Mouse (Mus musculus) lung, adult 18-20 months (tissue): ENCODE measurements around the gene Iqsec1.

Source experiments
- DNase-seq, 2 experiments: peaks; one replicate each; pipeline ENCODE4 v3.0.0; 2022; ENCODE audit warnings: mixed read lengths in 2 of 2

Gene Iqsec1

DNA sequence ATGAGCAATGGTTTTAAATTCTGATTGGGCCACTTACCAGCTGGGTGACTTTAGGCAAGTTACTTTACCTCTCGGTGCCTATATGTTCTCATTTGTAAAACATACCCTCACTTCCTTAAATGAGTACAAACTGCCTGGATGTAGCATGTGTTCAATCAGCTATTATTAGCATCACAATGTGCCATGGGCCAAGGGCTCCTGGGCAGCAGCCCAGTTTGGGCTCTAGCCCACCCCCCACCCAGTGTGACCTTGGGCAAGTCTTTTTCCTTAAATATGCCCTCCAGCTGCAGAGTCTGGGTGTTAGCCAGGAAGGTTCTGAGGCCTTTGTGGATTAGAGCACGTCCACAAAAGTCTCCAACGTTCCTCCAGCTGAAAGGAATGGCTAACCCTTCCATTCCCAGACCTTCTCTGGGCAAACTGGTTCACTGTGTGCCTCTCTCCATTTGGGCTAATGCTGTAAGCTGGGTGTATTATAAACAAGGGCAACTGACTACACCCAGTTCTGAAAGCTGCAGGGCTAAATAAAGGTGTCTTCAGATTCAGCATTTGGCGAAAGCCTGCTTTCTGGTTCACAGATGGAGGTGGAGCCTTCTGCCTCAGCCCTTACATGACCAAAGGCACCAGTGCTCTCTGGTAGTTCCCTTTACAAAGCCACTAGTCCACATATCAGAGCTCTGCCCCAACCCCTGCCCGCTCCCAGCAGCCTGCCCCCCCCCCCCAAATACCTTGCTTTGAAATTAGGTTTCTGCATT lies 101.3 kb downstream of the Iqsec1 start:
- DNase-seq, result no peak

DNA sequence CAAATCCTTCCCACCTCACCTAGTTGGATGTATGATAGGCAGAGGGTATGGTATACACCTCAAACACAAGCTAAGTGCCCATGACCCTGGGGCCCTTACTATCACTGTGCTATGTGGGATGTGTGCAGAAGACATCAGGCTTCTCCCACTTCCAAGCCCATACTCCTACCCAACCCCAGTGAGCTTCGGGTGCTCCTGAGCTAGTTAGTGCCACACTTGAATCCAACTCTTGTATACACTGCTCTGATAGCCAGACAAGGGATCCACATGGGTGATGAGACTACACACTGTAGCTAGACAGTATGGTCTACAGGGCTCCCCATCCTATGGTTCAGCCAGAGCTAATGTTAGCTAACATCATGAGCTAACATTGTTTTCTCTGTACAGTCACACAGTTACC lies 102.9 kb downstream of the Iqsec1 start:
- DNase-seq, result no peak

DNA sequence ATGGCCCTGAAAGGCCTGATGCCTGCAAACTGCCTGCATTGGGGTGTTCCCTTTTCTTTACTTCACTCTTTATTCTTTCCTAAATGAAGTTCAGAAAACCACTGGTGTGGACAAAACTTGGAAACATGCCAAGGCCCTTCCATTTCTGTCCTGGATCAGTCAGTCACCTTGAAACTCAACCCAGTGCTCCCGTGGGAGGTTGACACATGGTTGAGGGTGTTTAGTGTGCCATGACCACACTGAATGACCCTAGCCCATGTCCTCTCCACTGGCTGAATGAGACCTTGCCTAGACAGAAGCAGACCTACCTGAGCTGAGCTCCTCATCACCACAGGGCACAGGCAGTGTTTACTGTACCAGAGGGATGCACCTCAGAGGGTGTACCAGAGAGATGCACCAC lies 103.9 kb downstream of the Iqsec1 start:
- DNase-seq, result no peak

DNA sequence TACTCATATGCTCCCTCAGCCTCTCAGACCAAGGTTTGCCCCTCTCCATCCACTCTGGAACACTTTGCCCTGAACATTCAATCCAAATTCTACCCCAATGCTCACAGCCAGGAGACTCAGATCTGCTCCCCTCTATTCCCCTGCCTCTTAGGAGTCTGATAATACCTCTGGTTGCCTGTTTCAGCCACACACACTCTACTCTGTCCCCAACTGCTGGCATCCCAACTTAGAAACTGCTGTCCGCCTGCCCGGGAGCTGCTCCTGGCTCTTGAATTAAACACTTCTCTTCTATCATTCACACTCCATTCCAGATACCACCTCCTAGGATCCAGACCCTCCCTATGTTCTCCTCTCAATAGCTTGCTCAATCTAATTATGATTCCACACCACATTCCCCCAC lies 107.5 kb downstream of the Iqsec1 start:
- no peak for DNase-seq

DNA sequence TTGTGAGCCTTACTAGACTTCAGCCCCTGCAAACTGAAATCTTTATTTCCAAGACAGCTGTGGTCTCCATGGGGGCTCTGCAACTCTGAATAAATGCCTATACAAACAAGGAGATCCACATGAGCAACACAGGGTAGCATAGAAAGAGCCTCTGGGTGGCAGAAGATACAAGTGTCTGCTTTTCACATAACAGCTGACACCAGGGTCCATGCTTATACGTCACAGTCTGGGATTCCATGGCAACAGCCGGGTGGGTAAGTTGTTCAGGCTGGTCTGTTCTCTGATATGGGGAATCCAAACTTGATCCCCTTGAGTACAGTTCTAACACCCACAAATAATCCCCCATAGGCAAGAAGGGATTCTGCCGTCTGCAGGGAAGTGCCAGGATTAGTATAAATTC lies 108.1 kb downstream of the Iqsec1 start:
- no peak for DNase-seq

DNA sequence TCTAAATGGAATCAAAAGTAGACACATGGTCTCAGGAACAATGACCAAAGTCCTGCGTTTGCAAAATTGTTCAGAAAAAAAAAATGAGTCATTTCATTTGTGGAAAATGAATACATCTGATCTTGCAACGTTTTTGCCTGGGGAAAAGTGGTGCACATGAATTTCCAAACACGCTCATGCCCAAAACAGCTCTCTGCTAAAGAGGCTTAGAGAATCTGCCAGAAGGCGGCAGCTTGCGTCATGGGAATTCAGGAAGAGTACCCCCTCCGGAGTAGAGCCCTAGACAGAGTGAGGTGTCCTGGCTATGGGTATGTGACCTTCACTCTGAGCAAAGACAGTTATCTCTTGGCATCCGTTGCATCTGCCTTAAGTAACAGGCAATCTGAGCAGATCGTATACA lies 116.9 kb downstream of the Iqsec1 start:
- no peak for DNase-seq

DNA sequence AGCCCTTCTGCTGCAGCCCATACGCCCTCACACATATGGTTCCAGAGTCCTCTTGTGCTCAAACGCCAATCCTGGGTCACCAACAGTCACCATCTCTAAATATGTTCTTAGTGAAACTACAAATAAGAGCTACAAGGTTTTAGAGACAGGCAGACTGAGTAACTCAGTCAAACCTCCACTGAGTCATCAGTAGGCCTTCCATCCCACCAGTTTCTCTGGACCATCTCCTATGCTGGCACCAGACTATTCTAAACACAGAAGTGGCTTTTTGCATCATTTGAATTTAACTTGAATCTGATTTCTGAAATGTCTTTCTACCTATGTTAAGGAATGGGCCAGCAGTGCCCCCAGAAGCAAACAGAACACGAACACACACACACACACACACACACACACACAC lies 120.5 kb downstream of the Iqsec1 start:
- no peak for DNase-seq

DNA sequence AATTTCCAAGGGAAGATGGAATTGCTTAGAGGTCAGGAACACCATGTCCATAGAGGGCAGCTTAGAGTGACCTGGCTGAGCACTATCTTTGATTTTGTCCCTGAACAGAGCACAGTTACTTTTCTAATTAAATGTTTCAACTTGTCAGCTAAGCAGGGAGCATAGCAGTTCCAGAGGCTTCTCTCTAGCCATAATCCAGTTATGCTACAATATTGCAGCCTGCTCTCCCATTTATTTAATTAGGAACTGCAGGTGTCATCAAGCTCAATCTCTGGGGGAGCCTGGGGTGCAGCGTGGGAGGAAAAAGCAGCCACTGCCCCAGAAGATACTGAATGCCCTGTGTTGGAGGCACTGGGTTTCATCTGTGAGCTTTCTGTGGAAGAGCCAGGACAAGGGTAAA lies 127.1 kb downstream of the Iqsec1 start:
- no peak for DNase-seq

DNA sequence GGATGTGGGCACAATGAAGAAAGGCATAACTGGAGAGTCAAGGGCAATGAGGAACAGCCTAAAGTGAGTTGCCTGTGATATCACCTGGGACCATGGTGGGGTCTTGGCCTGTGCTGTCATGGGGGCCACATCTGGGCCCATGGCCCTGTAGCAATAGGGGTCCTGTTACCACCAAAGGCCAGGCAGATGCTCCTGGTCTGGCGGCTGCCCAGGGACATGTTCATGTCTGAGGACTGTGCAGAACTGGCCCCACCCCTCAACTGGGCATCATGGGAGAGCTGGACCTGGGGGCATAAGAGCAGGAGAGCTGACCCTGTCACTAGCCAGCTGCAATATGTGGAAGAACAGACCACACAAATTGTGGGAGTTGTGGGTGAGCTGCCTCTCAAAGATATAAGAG lies 130.6 kb downstream of the Iqsec1 start:
- DNase-seq, result no peak

DNA sequence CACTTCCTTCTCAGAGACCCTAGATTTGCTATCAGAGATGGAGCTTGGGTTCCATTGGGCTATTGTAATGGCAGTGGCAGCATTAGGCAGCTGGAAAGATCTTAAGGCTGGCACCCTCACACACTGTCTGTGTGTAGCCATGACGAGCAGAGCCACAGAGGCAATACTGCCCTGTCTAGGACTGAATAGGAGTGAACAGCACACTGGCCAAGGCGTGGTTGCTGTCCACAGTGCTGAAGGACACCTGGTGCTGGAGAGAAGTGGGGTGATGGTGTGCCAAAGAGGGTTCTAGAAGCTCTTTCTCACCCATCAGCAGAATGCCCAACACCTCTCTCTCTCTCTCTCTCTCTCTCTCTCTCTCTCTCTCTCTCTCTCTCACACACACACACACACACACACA lies 136.1 kb downstream of the Iqsec1 start:
- no peak for DNase-seq

DNA sequence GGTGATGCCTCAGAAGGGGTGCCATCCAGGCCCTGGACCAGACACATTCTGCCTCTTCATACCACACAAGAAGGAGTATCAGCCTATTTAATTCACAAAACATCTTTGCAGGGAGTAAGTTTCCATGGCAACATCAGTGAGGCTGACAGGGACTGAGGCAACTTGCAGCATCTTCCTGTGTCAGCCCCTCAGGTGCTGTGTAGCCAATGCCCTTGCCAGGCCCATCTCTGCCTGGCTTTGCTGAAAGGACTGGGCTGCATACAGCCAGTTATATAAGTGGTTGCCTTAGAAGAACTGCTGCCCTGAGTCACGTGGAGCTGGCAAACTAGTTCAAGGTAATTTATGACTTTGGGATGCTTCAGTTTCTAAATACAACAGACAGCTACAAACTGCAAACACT lies 140.4 kb downstream of the Iqsec1 start:
- DNase-seq, result no peak

DNA sequence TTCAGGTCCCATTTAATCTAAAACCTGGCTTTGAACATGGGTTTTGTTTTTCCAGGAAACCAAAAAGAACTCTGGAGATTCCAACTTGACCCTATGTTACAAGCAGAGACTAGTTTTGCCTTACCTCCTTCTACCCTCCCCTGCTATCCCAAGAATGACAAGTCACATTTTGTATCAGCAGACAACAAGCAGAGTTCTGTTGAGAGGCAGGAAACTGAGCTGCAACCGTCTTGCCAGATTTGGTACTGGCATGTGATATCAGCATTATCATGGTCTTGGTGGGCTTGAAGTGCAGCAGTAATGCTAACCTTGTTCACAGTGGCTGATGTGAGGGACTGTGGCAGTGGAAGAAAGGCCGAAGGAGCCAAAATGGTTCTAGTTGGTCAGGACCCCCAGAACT lies 141.0 kb downstream of the Iqsec1 start:
- no peak for DNase-seq

DNA sequence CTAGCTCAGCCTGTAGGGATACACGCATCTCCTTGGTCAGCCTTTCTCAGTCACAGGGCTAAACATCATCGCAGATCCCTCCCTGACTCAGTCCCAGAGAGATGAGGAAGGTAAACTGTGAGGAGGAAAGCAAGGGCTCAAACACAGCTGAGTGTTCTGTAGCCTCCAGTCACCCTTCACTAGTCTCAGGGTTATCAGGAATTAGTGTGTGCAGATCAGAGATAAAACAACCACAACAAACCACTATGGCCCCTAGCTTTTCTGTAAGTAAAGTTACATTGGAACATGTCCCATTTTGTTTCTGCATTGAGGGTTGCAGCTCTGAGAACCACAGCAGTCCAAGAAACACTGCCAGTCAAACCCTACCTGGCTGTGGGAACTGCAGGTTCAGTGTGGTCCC lies 148.5 kb downstream of the Iqsec1 start:
- no peak for DNase-seq

DNA sequence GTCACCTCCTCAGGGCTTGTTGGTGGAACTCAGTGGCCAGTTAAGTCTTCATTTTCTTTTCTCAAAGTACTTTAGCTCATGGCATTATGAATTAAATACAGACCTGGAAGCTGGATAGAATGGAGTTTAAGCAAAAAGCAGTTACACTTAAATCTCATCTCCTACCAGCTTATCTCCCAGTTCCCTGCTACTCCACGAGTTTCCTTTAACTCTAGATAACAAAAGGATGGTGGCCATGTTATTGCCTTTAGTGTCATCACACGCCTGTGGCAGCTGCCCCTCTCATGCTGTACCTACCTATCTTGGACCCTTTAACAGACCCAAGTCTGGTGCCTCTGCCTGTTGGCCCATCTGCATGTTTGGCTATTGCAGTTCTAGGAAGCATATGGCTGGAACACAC lies 151.7 kb downstream of the Iqsec1 start:
- no peak for DNase-seq

DNA sequence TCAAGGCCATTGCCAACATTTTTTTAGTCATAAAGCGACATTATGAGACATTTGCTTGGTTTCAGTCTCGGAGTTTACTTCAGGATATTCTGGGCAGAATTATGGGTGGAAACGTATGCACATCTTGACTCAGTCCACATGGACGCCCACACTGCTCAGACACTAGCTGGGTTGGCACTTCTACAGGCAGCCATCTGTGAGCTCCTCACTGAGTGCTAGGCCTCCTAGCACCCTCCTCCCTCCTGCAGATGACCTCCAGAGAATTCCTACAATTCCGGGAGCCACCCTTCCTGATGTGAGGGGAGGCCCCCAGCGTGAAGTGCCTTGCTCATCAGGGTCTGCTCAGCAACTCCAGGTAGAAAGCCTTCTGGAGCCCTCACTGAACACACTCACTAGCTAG lies 158.9 kb downstream of the Iqsec1 start:
- DNase-seq, result no peak

DNA sequence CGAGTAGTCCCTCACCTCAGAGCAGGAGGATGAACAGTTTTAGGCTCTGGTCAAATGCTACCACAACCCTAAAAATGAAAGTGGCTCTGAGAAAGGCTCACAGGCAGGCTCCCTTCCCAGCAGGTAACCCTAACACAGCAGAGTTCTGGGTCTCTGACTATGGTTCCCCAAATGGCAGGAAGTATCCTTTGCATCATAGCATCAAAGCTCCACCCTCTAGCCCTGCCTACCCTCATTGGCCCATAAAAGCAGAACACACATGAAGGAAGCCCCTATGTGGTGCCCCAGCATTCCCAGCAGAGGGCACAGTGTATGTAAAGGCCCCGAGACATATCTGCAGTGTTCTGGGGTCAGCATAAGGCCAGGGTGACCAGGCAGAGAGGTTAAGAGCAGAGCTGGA lies 163.4 kb downstream of the Iqsec1 start:
- DNase-seq, result no peak

DNA sequence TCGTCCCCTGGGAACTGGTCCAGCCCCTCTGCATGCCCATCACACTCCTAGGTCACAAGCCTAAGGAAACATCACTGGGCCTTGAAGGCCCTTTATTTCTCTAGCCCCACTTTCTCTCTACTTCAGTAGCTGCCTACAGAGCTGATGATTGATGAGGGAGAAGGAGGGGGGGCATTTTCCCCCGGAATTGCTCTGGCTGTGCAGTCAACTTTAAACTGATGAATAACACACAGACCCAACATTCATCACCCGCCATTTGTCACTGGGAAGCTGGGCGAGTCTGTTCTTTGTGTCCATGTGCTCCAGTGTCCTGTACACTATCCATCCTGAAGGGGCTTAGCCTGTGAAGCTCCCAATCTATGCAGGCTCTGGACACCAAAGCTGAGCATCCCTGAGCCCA lies 165.2 kb downstream of the Iqsec1 start:
- no peak for DNase-seq

DNA sequence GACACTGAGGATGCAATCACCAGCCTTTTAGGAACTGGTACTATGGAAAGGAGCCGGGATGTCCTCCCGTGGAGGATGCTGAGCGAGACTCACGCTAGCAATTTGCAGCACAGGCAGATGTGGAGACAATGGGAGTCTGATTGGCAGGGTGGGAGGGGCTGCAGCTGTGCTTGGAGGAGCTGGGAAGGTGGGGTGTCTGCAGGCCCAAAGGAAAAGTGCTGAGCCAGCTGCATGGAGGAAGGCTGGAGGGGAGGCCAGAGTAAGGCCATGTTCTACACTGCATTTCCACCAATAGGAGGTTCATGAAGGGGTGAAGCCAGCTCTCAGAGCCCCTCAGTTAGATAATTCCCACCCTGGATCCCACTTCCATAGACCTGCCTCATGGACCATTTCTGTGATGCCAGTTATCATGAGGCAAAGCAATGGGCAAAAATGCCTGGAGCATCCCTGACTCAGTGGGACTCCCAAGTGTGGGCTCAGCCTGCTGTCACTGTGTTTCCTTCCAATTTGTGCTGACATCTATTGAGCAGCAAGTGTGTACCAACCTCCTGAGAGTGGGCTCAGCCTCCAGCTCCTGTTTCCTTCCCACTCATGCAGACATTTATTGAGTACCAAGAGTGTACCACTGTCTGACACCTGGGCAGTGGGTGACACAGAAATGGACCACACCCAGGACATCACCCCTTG lies 166.4 kb downstream of the Iqsec1 start:
- DNase-seq, result no peak

DNA sequence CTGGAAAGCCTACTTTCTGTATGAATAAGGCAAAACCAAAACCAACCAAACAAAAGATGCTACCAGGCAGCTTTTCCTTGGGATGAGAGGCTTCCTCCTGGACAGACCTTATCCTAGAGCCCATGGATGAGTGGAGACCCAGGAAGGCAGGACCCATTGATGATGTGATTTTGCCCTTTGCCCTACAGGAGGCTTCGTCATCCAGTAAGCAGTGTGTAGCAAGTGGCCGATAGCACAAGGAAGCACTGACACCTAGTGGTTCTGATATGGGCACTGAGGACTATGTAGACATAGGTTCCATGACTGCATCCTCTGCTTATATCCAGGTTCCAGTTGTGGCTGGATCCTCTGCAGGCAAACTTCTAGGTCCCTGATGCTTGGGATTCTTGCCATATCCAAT lies 168.6 kb downstream of the Iqsec1 start:
- peak in 1 of 2 experiments; percentile 10 for DNase-seq

DNA sequence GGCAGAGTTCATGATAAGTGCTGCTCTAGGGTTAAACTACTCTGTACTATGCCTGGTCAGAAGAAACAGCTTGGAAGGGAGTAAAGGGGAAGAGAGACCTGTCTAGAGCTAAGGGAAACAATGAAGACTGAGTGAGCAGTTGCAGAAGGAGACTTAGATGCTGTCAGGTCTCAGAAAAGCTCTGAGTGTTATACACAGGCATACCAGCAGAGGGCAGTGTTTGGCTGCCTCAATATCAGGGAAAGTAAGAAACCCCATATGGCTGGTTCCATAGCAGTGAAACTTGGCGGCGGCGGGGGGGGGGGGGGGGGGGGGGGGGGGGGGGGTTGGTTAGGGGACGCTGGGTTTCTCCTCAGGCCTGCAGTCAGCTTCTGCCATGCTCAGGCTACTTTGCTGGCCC lies 169.5 kb downstream of the Iqsec1 start:
- peak; percentile 44 to 62 for DNase-seq

DNA sequence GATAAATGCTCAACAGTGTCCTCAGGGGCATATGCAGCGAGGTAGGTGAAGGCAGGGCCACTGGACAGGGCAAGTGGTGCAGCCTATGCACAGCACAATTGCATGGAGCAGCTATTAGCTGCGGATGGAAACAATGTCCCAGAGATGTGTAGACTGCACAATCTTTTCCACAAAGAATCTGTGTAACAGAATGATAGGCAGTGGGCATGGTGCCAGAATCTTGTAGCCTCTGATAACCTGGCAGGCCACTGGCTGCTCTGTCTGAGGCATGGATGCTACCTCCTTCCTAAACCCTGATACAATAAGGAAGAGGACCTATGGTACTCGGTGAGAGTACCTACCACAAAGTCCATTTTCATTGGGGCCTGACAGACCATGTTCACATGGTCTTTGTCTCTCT lies 171.9 kb downstream of the Iqsec1 start:
- no peak for DNase-seq

DNA sequence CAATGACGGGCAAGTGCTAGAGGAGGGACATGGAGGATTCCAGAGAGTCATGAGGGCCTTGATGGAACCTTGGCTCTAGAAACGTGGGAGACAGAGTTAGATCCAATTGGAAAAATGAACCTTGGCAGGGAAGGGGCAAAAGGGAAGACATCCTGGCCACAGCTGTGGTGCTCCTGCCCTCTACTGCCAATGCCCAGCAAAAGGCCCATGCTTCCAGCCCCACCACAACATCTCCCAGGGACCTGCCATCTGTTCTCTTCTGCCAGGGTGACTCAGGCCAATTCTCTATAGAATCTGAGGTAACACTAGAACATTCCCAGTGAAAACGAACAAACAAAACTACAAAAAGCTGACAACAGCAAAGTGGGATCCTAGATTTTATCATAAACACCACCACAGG lies 173.1 kb downstream of the Iqsec1 start:
- no peak for DNase-seq

DNA sequence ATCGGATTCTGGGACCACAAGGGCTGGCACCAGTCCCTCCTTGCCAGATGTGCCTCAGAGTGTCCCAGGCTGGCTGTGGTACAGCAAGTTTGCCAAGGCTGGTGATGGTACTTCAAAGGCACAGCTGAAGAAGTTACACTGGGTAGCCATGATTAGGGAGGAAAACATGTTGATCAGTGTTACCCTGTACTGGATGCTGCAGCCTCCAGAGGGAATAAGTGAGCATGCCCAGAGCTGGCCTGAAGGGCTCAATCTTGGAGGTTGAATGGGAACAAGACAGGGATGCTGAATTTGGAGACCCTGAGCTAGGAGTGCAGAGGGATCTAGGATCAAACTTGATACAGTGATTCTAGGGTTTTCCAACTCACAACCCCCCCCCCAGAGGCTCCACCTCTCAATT lies 175.0 kb downstream of the Iqsec1 start:
- no peak for DNase-seq

DNA sequence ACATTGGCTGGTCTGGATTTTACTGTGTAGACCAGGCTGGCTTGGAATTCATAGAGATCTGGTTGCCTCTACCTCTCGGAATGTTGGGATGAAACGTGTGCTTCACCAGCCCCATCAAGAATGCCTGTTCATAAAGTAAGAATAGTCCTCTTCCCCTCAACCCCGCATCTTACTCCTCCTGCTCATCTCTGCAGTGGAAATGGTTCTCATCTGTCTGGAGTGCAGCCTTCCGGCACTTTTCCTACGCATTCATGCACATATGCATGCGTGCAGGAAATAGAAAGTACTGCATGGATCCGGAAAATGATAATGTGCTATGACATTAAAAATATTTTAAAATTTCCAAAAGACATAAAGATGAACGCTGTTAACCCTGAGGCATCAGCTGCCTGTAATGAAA lies 175.9 kb downstream of the Iqsec1 start:
- no peak for DNase-seq

DNA sequence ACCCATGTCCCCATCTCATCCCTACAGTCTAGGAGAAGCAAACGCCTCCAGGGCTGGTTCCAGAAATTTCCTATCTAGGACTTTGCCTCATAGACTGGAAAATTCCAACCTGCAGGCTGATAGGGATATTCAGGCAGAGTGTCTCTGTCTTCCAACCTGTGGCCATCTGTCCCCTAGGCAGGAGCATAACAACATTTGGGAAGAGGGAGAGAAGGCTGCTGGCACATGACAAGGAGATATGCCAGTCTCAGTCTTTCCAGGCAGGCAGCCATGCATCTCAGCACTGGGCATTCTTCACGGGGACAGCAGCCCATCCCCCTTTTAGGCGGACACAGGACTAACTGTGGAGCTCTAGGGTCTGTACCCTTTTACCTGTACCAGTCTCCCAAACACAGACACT lies 176.4 kb downstream of the Iqsec1 start:
- DNase-seq, result no peak
